In the genomic region with DNA sequence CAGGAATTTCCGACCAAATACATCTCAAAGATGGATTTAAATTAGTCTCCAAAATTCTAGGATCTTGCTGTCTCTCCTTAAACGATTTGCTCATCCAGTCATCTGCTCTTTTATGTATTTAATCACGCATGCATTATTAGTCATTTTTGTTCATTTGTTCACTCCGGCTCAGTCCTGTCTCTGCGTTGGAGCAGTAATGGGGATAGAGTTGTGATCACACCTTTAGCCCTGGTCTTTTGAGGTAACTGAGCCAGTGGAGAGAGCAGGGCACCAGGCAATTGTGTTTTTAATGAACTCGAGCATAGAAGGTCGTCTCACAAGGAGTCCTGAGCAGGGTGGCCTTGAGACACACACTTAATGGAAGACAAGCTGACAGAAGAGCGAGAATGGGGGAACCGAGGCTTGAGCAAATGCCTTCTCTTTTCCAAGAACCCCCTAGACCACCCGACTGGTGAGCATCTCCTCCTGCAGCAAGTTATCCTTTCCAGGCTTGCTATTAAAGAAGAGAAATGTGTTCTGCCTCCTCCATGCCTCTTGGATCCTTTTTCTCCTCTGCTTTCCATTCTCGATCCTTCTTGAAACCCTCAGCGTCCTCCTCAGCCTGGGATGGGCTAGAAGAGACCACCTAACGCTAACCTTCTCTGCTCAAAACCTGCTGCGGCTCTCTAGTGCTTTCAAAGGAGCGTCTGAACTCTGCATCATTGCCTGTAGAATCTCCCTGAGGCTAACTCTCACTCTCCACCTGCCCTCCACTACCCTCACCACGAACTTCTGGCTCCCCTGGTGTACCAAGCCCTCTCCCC, we compare ENCODE assay signal across 8 mouse cellular contexts. TPM values are rescaled to one million over a fixed set of nuclear protein-coding genes. Genes with fewer than 3 reads are reported as not detected.
DNase-seq lines count a peak whose midpoint lies in the region; ATAC-seq and TF ChIP-seq lines count a peak whose summit lies in the region.

No protein-coding gene starts in this region.

- no peak for TF ChIP-seq CTCF in gastrocnemius, adult 2 months (IDR thresholded peaks at IDR 0.05)
- TF ChIP-seq CTCF in heart, postnatal 0 days (IDR thresholded peaks at IDR 0.05; ENCODE audit: low read depth) = no peak
- TF ChIP-seq CTCF in liver, postnatal 0 days (IDR thresholded peaks at IDR 0.05; ENCODE audit: low read depth) = no peak
- TF ChIP-seq CTCF in thymus, adult 2 months (IDR thresholded peaks at IDR 0.05; ENCODE audit: borderline replicate concordance, control insufficient read depth, extremely low read depth, insufficient read depth, low read length, poor library complexity) = no peak

- H3K9ac ChIP-seq in ES-E14 (ENCODE audit: insufficient read depth, low read depth, low read length, poor library complexity, severe bottlenecking) = no peak overlapping the region
- peak overlapping the region; percentile 48; the same call in 1 of the 2 replicates for H3K9ac ChIP-seq in heart, postnatal 0 days (replicated peaks; ENCODE audit: low read depth, low read length)
- H3K9ac ChIP-seq in liver, postnatal 0 days (replicated peaks) = 0 out of 2 replicates have a peak overlapping the region, but pooled peaks have one; percentile 42

- intact Hi-C loops in gastrocnemius, adult 2 months (cut with DNase I) = loop anchor here (2.0 kb wide), 1 partner anchor 123 kb away; no protein-coding TSS in a partner anchor
- intact Hi-C loops in gastrocnemius, postnatal 14 days (cut with DNase I; ENCODE audit: low total_unique reads) = loop anchor here (2.0 kb wide), 1 partner anchor 41 kb away; no protein-coding TSS in a partner anchor

- H3K4me1 ChIP-seq in ES-E14 (ENCODE audit: control insufficient read depth in 2 of 2, insufficient read depth in 2 of 2, low read length in 2 of 2, poor library complexity in 1 of 2) = peaks cover 0 to 7% of the 10 kb centered on the region in 2 experiments; a peak in 1 of 4 replicates
- peaks cover 14% of the 10 kb centered on the region; the same call in 1 of the 2 replicates for H3K4me1 ChIP-seq in heart, postnatal 0 days (ENCODE audit: control insufficient read depth, insufficient read depth)
- peaks cover 15% of the 10 kb centered on the region; the same call in 1 of the 2 replicates for H3K4me1 ChIP-seq in liver, postnatal 0 days (ENCODE audit: insufficient read depth)
- H3K4me1 ChIP-seq in thymus, adult 2 months (replicated peaks; ENCODE audit: control insufficient read depth, insufficient read depth, low read length) = peaks cover 12% of the 10 kb centered on the region

- WGBS in heart, postnatal 0 days = 14% methylated on average over 16 of the region's 16 CpGs
- 12% methylated on average over 16 of the region's 16 CpGs for WGBS in liver, postnatal 0 days (ENCODE audit: insufficient replicate concordance)
- WGBS in thymus, adult 2 months = 11% methylated on average over 16 of the region's 16 CpGs

- no peak for DNase-seq in gastrocnemius, adult 2 months
- DNase-seq in gastrocnemius, postnatal 14 days = no peak
- no peak for DNase-seq in ES-E14 (ENCODE audit: low read depth, low spot score)
- no peak for DNase-seq in heart, postnatal 0 days (ENCODE audit: low spot score)
- DNase-seq in liver, postnatal 0 days = no peak
- no peak for DNase-seq in thymus, adult 2 months
- DNase-seq in kidney, postnatal 25 days = no peak

- no peaks in the 10 kb centered on the region for H3K9me3 ChIP-seq in ES-E14 (ENCODE audit: control insufficient read depth, insufficient read depth, low read depth, low read length)
- no peaks in the 10 kb centered on the region for H3K9me3 ChIP-seq in heart, postnatal 0 days (replicated peaks; ENCODE audit: control insufficient read depth, low read length)
- no peaks in the 10 kb centered on the region for H3K9me3 ChIP-seq in liver, postnatal 0 days (ENCODE audit: low read length)

- no peak for ATAC-seq in heart, postnatal 0 days (ENCODE audit: insufficient read depth, low read depth)
- no peak for ATAC-seq in liver, postnatal 0 days
- no peak for ATAC-seq in erythroid progenitor cell, adult 5-6 weeks (replicated peaks; ENCODE audit: low FRiP score, poor library complexity, severe bottlenecking)

- no peak for TF ChIP-seq EP300 in heart, postnatal 0 days (IDR thresholded peaks at IDR 0.05; ENCODE audit: low read depth)
- no peak for TF ChIP-seq EP300 in liver, postnatal 0 days (IDR thresholded peaks at IDR 0.05; ENCODE audit: low read depth)

- H3K4me2 ChIP-seq in heart, postnatal 0 days (ENCODE audit: low read depth, low read length) = peak overlapping the region; percentile 50
- peak overlapping the region; percentile 61 for H3K4me2 ChIP-seq in liver, postnatal 0 days (ENCODE audit: low read depth, low read length)

- in situ Hi-C loops in ES-E14 (cut with MboI; ENCODE audit: low sequenced_read_pairs in 2 of 2, unreplicated experiment in 2 of 2) = no loop called here

- peak overlapping the region; percentile 95 for H3K27ac ChIP-seq in gastrocnemius, adult 2 months
- H3K27ac ChIP-seq in ES-E14 (ENCODE audit: insufficient read depth, low read depth, low read length, poor library complexity, severe bottlenecking) = no peak overlapping the region
- H3K27ac ChIP-seq in heart, postnatal 0 days (ENCODE audit: low read depth) = no peak overlapping the region
- H3K27ac ChIP-seq in liver, postnatal 0 days (ENCODE audit: low read depth) = no peak overlapping the region
- H3K27ac ChIP-seq in thymus, adult 2 months (ENCODE audit: control insufficient read depth, insufficient read depth, low read length) = no peak overlapping the region

- peak overlapping the region; percentile 80 for H3K4me3 ChIP-seq in gastrocnemius, adult 2 months
- peak overlapping the region in 1 of 2 experiments; percentile 70; a peak in 2 of 4 replicates for H3K4me3 ChIP-seq in ES-E14 (ENCODE audit: insufficient read depth in 1 of 2, low read depth in 1 of 2, low read length in 2 of 2, poor library complexity in 1 of 2, severe bottlenecking in 1 of 2)
- peak overlapping the region; percentile 47; the same call in 1 of the 2 replicates for H3K4me3 ChIP-seq in heart, postnatal 0 days (ENCODE audit: low read depth, low read length)
- peak overlapping the region; percentile 44; the same call in 1 of the 2 replicates for H3K4me3 ChIP-seq in liver, postnatal 0 days (ENCODE audit: low read depth, low read length)
- H3K4me3 ChIP-seq in thymus, adult 2 months (ENCODE audit: control insufficient read depth, insufficient read depth, low read length) = no peak overlapping the region

- H3K27me3 ChIP-seq in heart, postnatal 0 days (ENCODE audit: control insufficient read depth, insufficient read depth, low read length) = peaks cover 31% of the 10 kb centered on the region
- H3K27me3 ChIP-seq in liver, postnatal 0 days (ENCODE audit: insufficient read depth, low read length) = peaks cover 52% of the 10 kb centered on the region
- H3K27me3 ChIP-seq in thymus, adult 2 months (ENCODE audit: control insufficient read depth, insufficient read depth, low read length) = peaks cover 21% of the 10 kb centered on the region

- TF ChIP-seq POLR2A in thymus, adult 2 months (IDR thresholded peaks at IDR 0.05; ENCODE audit: control insufficient read depth, extremely low read depth, insufficient read depth, low read length, poor library complexity) = no peak

- H3K36me3 ChIP-seq in ES-E14 (ENCODE audit: control insufficient read depth, insufficient read depth, low read length, poor library complexity, severe bottlenecking) = no peaks in the 10 kb centered on the region
- no peaks in the 10 kb centered on the region for H3K36me3 ChIP-seq in heart, postnatal 0 days (replicated peaks; ENCODE audit: control insufficient read depth, insufficient read depth, low read length)
- H3K36me3 ChIP-seq in liver, postnatal 0 days (replicated peaks; ENCODE audit: insufficient read depth, low read length) = no peaks in the 10 kb centered on the region
- H3K36me3 ChIP-seq in thymus, adult 2 months (ENCODE audit: control insufficient read depth, insufficient read depth, low read length) = no peaks in the 10 kb centered on the region

RNA-seq across cellular contexts. Expression of a gene that starts 8.2 kb away (rescaled TPM):
- total RNA-seq in gastrocnemius, adult 2 months (2021) = under 1 TPM; 0.22 to 0.59 TPM
- total RNA-seq in gastrocnemius, postnatal 14 days (2021) = under 1 TPM; 0.69 to 0.90 TPM
- 5.8 and 6.3 TPM in 2 replicates for total RNA-seq in ES-E14 (2012; rRNA removed)
- total RNA-seq in heart, postnatal 0 days (2014; rRNA removed; ENCODE audit: low replicate concordance) = 0.39 and 0.80 TPM in 2 replicates
- 0.05 and 0.10 TPM in 2 replicates for polyA plus RNA-seq in heart, postnatal 0 days (2015; fragmentation: Nextera tagmentation; extraction: Ambion mirVana)
- 0.06 TPM in 1 of 2 replicates, not detected in the other for polyA plus RNA-seq in liver, postnatal 0 days (2015; fragmentation: Nextera tagmentation; extraction: Ambion mirVana)
- 1.8 and 1.9 TPM in 2 replicates for polyA plus RNA-seq in thymus, adult 2 months (2012; rRNA removed)
- total RNA-seq in erythroid progenitor cell, adult 5-6 weeks (2015; ENCODE audit: low replicate concordance) = 6.3 and 7.9 TPM in 2 replicates
- total RNA-seq in erythroid progenitor cell, adult 5-6 weeks (2017; ENCODE audit: low replicate concordance) = 1.3 and 3.3 TPM in 2 replicates

RNA-seq across cellular contexts. Expression of a gene that starts 19.2 kb away (rescaled TPM):
- 1,000 to 10,000 TPM in 1 of 2 experiments, 100 to 1,000 TPM in 1; 987 to 1,150 TPM for total RNA-seq in gastrocnemius, adult 2 months (2021)
- 100 to 1,000 TPM; 800 to 833 TPM for total RNA-seq in gastrocnemius, postnatal 14 days (2021)
- total RNA-seq in ES-E14 (2012; rRNA removed) = 9.9 and 10.8 TPM in 2 replicates
- 80.7 and 108 TPM in 2 replicates for total RNA-seq in heart, postnatal 0 days (2014; rRNA removed; ENCODE audit: low replicate concordance)
- polyA plus RNA-seq in heart, postnatal 0 days (2015; fragmentation: Nextera tagmentation; extraction: Ambion mirVana) = 51.7 and 53.6 TPM in 2 replicates
- polyA plus RNA-seq in liver, postnatal 0 days (2015; fragmentation: Nextera tagmentation; extraction: Ambion mirVana) = 1.5 and 4.6 TPM in 2 replicates
- polyA plus RNA-seq in thymus, adult 2 months (2012; rRNA removed) = 3.0 and 19.9 TPM in 2 replicates
- 4.0 TPM in 1 of 2 replicates, not detected in the other for total RNA-seq in erythroid progenitor cell, adult 5-6 weeks (2015; ENCODE audit: low replicate concordance)
- total RNA-seq in erythroid progenitor cell, adult 5-6 weeks (2017; ENCODE audit: low replicate concordance) = not detected in 2 replicates

RNA-seq across cellular contexts. Expression of a gene that starts 21.8 kb away (rescaled TPM):
- under 1 TPM in 1 of 2 experiments, not detected in 1; 0.74 TPM for total RNA-seq in gastrocnemius, adult 2 months (2021)
- total RNA-seq in gastrocnemius, postnatal 14 days (2021) = not detected
- 2.9 and 9.7 TPM in 2 replicates for total RNA-seq in ES-E14 (2012; rRNA removed)
- total RNA-seq in heart, postnatal 0 days (2014; rRNA removed; ENCODE audit: low replicate concordance) = not detected in 2 replicates
- 0.47 and 0.56 TPM in 2 replicates for polyA plus RNA-seq in heart, postnatal 0 days (2015; fragmentation: Nextera tagmentation; extraction: Ambion mirVana)
- polyA plus RNA-seq in liver, postnatal 0 days (2015; fragmentation: Nextera tagmentation; extraction: Ambion mirVana) = 0.15 TPM in 1 of 2 replicates, not detected in the other
- polyA plus RNA-seq in thymus, adult 2 months (2012; rRNA removed) = 0.57 and 0.63 TPM in 2 replicates
- total RNA-seq in erythroid progenitor cell, adult 5-6 weeks (2015; ENCODE audit: low replicate concordance) = not detected in 2 replicates
- not detected in 2 replicates for total RNA-seq in erythroid progenitor cell, adult 5-6 weeks (2017; ENCODE audit: low replicate concordance)

RNA-seq across cellular contexts. Expression of a gene that starts 30.0 kb away (rescaled TPM):
- total RNA-seq in gastrocnemius, adult 2 months (2021) = 10 to 100 TPM; 13.6 to 17.3 TPM
- total RNA-seq in gastrocnemius, postnatal 14 days (2021) = 10 to 100 TPM; 31.0 to 35.1 TPM
- total RNA-seq in ES-E14 (2012; rRNA removed) = 92.5 and 108 TPM in 2 replicates
- 115 and 127 TPM in 2 replicates for total RNA-seq in heart, postnatal 0 days (2014; rRNA removed; ENCODE audit: low replicate concordance)
- 67.7 and 72.2 TPM in 2 replicates for polyA plus RNA-seq in heart, postnatal 0 days (2015; fragmentation: Nextera tagmentation; extraction: Ambion mirVana)
- 36.2 and 36.4 TPM in 2 replicates for polyA plus RNA-seq in liver, postnatal 0 days (2015; fragmentation: Nextera tagmentation; extraction: Ambion mirVana)
- 325 and 327 TPM in 2 replicates for polyA plus RNA-seq in thymus, adult 2 months (2012; rRNA removed)
- 34.0 and 58.7 TPM in 2 replicates for total RNA-seq in erythroid progenitor cell, adult 5-6 weeks (2015; ENCODE audit: low replicate concordance)
- 17.9 and 26.7 TPM in 2 replicates for total RNA-seq in erythroid progenitor cell, adult 5-6 weeks (2017; ENCODE audit: low replicate concordance)

RNA-seq across cellular contexts. Expression of a gene that starts 42.9 kb away (rescaled TPM):
- total RNA-seq in gastrocnemius, adult 2 months (2021) = 10 to 100 TPM; 28.1 to 30.4 TPM
- total RNA-seq in gastrocnemius, postnatal 14 days (2021) = 10 to 100 TPM; 26.7 to 28.7 TPM
- 48.0 and 53.2 TPM in 2 replicates for total RNA-seq in ES-E14 (2012; rRNA removed)
- total RNA-seq in heart, postnatal 0 days (2014; rRNA removed; ENCODE audit: low replicate concordance) = 26.2 and 40.5 TPM in 2 replicates
- polyA plus RNA-seq in heart, postnatal 0 days (2015; fragmentation: Nextera tagmentation; extraction: Ambion mirVana) = 55.2 and 61.0 TPM in 2 replicates
- 9.6 and 9.8 TPM in 2 replicates for polyA plus RNA-seq in liver, postnatal 0 days (2015; fragmentation: Nextera tagmentation; extraction: Ambion mirVana)
- 62.3 and 63.6 TPM in 2 replicates for polyA plus RNA-seq in thymus, adult 2 months (2012; rRNA removed)
- total RNA-seq in erythroid progenitor cell, adult 5-6 weeks (2015; ENCODE audit: low replicate concordance) = 3.6 and 12.6 TPM in 2 replicates
- total RNA-seq in erythroid progenitor cell, adult 5-6 weeks (2017; ENCODE audit: low replicate concordance) = 1.2 and 1.8 TPM in 2 replicates
